Mouse (Mus musculus) cortical plate, adult 2 months (tissue): ENCODE data around the gene Cfap100. TPM values are rescaled to one million over a fixed set of nuclear protein-coding genes. Genes with fewer than 3 reads are reported as not detected.
A peak's percentile ranks its signal among the peaks of the same experiment; 100 is the strongest.

ENCODE experiments used
- H3K27ac ChIP-seq: fragments of 200-500 bp; 2 replicates; pipeline ENCODE4 v1.5.1; 2012; ENCODE audit warnings: low read length, control low read depth, inconsistent platforms; ENCODE audit not compliant: insufficient read depth
- H3K4me1 ChIP-seq: fragments of 200-500 bp; 2 replicates; pipeline ENCODE4 v1.6.1; 2011; ENCODE audit warnings: low read length; ENCODE audit not compliant: control insufficient read depth, insufficient read depth
- H3K4me3 ChIP-seq: fragments of 200-500 bp; 2 replicates; pipeline ENCODE4 v1.5.1; 2011; ENCODE audit warnings: mild to moderate bottlenecking, low read length, control low read depth; ENCODE audit not compliant: insufficient read depth
- CTCF ChIP-seq: fragments of 200-500 bp; IDR thresholded peaks from 2 replicates; pipeline ENCODE4 v1.5.1; 2011; ENCODE audit warnings: mild to moderate bottlenecking, control low read depth, low read length; ENCODE audit not compliant: insufficient read depth; ENCODE audit errors: extremely low read depth
- POLR2A ChIP-seq: fragments of 200-500 bp; IDR thresholded peaks from 2 replicates; pipeline ENCODE4 v1.6.1; 2011; ENCODE audit warnings: mild to moderate bottlenecking, low read length, control low read depth; ENCODE audit not compliant: insufficient read depth; ENCODE audit errors: extremely low read depth
- polyA plus RNA-seq: library from polyadenylated mRNA; depleted of rRNA; stranded (reverse); fragments of >200 nt; gene quantifications from 2 replicates; pipeline ENCODE4 v1.2.3, GENCODE M21; 2012

The Cfap100 gene
- polyA plus RNA-seq, 1 experiment: 8.9 TPM

DNA sequence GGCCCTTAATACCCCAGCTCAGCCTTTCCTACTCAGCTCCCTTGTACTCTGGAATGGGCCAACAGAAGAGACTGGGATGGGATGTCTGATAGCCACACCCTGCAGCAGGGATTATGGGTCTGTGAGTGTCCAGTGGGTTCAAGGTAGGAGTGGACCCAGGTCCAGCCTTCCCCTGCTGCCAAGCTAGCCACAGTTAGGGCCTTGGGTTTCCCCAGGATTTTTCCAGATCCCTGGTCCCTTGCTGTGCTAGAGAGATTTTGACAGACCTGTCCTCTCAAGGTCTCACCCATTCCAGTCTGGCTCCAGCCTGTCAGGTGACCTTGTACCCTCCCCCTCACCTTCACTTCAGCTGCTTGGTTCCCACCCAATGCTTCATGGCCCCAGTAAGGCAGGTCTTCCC is 20.0 kb downstream of the Cfap100 start:
- TF ChIP-seq POLR2A: no peak
- TF ChIP-seq CTCF: no peak
- no peaks in the 10 kb centered on the region for H3K4me1 ChIP-seq
- no peak overlapping the region for H3K4me3 ChIP-seq
- H3K27ac ChIP-seq: no peak overlapping the region

DNA sequence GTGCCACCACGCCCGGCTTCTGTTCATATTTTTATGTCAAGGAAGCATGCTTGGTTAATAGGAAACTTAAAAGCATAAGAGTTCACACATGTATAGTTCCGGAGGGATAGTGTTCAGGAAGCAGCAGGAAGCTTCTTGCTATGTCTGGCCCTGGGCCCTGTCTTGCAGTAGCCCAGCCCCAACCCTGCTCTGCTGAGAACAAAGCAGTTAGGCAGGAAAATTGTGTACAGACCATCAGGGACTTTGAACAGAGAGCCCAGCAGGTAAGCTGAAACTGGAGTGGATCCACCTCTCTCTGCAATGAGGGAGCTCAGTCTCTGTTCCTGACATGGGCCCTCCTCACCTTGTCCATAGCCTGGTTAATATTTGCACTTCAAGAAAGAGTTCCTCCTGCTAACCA is 31.3 kb downstream of the Cfap100 start:
- Histone ChIP-seq H3K4me1 (no peaks in the 10 kb centered on the region), H3K27ac (no peak overlapping the region), H3K4me3 (no peak overlapping the region)
- TF ChIP-seq CTCF (no peak), POLR2A (no peak)

DNA sequence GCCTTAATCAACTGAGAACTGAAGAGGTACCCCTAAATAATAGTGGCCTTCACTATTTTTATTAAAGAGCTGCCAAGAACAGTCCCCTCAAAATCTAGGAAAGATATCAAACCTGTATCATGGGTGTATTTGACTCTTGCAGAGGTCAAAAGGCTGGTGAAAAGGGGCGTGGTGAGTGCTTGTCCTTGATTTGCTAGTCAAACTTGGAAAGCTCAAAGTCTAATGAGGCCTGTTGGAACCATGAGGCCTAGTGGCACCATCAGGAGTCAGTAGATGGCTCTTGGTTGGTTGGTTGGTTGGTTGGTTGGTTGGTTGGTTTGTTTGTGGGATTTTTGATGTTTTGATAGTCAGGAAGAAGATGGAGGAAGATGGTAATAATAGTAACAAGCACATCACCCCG is 32.8 kb downstream of the Cfap100 start:
- H3K4me3 ChIP-seq: no peak overlapping the region
- no peak overlapping the region for H3K27ac ChIP-seq
- no peak for TF ChIP-seq CTCF
- TF ChIP-seq POLR2A: no peak

DNA sequence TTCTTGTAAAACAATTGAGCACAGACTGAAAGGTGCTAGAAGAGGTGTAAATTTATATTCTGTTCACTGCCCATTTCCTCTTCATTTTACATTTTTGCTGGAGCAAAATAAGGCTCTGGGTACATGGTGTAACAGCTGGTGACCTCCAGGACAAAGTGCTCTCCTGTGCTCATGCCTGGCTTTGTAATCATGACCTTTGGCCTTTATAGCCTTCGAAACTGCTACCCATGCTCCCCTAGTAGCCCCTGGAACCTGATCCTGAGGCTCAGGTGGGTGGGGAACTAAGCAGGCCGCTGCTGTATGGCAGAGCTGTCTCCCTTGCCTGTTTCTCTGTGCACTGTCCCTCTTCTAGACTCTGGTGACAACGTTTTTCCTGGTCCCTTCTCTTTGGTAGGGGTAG is 34.6 kb downstream of the Cfap100 start:
- no peak overlapping the region for H3K27ac ChIP-seq

More for the DNA sequence above, 32.8 kb downstream of the Cfap100 start:
- H3K4me1 ChIP-seq: no peaks in the 10 kb centered on the region

DNA sequence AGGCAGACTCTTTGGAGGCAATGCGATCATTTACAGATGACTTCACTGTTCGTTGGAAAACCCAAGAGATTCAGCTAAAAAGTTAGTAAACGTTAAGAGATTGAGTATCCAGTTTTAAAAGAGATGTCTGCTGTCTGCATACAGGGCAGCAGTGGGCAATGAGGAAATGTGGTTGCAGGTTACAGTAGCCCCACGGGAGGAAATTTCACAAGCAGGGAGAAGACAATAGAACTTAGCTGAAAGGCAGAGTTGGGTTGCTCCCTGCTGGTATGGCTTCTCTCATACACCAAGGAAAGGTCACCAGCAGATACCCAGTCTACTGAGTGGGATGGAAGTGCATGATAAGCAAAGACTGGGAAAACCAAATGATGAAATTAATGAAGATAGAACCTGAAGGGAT is 38.0 kb downstream of the Cfap100 start:
- no peak for TF ChIP-seq POLR2A
- TF ChIP-seq CTCF: no peak
- no peak overlapping the region for H3K27ac ChIP-seq

More for the DNA sequence above, 34.6 kb downstream of the Cfap100 start:
- Histone ChIP-seq H3K4me3 (no peak overlapping the region), H3K4me1 (no peaks in the 10 kb centered on the region)
- no peak for TF ChIP-seq POLR2A
- no peak for TF ChIP-seq CTCF

DNA sequence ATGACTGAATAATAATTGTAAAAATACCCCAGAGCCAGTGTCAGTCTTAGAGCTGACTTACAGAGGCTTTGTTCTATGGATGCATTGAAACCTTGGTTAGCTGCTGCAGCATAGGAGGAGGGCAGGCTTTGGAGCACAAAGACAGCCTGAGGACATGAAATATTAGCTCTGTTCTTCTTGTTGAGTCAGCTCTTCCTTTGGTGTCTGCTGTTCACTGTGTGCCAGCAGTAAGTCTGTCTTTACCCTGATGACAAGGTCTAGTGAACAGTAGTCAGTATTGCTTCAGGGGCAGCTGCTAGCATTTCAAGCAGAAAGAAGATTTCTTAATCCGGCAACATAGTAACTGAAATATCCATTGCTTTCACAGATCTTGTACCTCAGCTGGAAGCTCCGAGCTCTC is 47.1 kb downstream of the Cfap100 start:
- TF ChIP-seq POLR2A (no peak), CTCF (no peak)
- Histone ChIP-seq H3K4me3 (no peak overlapping the region), H3K4me1 (no peaks in the 10 kb centered on the region; the same call in 1 of the 2 replicates), H3K27ac (no peak overlapping the region)

More for the DNA sequence above, 38.0 kb downstream of the Cfap100 start:
- H3K4me1 ChIP-seq: no peaks in the 10 kb centered on the region
- no peak overlapping the region for H3K4me3 ChIP-seq

DNA sequence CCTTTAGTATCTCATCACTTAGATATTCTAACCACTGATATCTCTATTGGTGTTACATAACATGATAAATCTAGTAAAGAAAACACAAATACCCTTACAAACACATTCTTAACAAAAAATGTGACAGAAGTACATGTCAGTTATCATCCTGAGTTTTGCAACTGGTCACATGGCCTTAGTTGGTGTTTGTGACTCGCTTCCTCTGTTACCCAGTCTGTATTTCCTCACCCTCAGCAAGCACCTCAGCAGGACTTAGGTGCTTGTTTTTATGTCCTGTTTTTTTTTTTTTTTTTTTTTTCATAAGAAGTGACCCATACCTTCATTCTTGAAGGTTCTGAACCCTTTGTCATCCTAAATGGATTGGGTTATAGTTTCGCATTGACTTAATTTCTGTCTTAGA is 50.9 kb downstream of the Cfap100 start:
- H3K27ac ChIP-seq: no peak overlapping the region
- TF ChIP-seq POLR2A: no peak
- TF ChIP-seq CTCF: no peak
- H3K4me1 ChIP-seq: no peaks in the 10 kb centered on the region; the same call in 1 of the 2 replicates
- H3K4me3 ChIP-seq: no peak overlapping the region

DNA sequence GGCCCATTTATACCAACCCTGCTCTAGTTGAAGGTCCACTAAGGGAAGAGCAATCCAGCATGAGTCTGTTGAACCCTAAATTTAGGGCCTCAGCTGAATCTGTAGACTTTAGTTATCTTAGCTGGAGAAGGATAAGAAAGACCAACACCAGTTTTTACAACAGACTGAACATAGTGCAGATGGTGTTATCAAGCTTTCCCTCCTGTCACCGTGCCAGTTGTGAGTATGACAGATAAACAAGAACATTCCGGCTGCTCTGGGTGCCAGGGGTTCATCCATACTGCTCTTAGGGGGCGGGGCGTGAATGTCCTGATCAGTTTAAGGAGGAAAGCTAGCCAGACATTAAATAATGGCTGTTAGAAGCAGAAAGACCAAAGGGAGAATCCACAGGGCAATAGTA is 54.0 kb downstream of the Cfap100 start:
- Histone ChIP-seq H3K4me1 (peaks cover 7% of the 10 kb centered on the region), H3K27ac (no peak overlapping the region), H3K4me3 (no peak overlapping the region)
- TF ChIP-seq POLR2A: no peak
- no peak for TF ChIP-seq CTCF

DNA sequence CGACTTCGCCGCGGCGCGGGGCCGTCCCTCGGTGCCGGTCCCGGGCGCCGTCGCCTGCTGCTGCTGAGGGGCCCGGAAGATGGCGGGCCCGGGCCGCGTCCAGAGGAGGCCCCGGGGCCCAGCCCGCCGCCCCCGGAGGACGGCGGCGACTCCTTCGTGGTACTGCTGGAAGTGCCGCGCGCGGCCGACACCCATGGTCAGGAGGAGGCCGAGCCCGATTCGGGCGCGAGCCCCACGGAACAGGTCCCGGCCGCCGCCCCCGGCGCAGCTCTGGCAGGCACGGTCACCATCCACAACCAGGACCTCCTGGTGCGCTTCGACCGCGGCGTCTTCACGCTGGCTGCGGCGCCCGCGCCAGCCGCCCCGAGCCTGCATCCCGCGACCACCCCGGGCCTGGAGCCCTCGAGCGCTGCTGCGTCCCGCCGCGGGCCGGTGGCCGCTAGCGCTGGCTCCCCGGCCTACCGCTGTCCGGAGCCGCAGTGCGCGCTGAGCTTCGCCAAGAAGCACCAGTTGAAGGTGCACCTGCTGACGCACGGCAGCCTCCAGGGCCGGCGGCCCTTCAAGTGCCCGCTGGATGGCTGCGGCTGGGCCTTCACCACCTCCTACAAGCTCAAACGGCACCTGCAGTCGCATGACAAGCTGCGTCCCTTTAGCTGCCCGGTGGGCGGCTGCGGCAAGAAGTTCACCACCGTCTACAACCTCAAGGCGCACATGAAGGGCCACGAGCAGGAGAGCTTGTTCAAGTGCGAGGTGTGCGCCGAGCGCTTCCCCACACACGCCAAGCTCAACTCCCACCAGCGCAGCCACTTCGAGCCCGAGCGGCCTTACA is 58.7 kb downstream of the Cfap100 start:
- peaks cover 7% of the 10 kb centered on the region for H3K4me1 ChIP-seq

More for the DNA sequence above, 58.7 kb downstream of the Cfap100 start:
- no peak for TF ChIP-seq POLR2A
- TF ChIP-seq CTCF: no peak
- peak overlapping the region; percentile 73 for H3K4me3 ChIP-seq
- H3K27ac ChIP-seq: peak overlapping the region; percentile 85
